Mouse (Mus musculus) limb, embryonic 11.5 days (tissue): ENCODE data around the gene Neu1. TPM values are rescaled to one million over a fixed set of nuclear protein-coding genes. Genes with fewer than 3 reads are reported as not detected.
A peak's percentile ranks its signal among the peaks of the same experiment; 100 is the strongest.

ENCODE experiments used
- ATAC-seq: fragments of 200-750 bp; cut with Nextera tagmentation; 2 replicates; pipeline ENCODE4 v1.8.0; 2017; ENCODE audit warnings: low read depth; ENCODE audit not compliant: insufficient number of reproducible peaks, low FRiP score, low TSS enrichment
- DNase-seq: peaks from one replicate; pipeline ENCODE4 v3.0.0-alpha.2; 2015; ENCODE audit warnings: low spot score
- H3K27ac ChIP-seq: fragments of 300-500 bp; sonication (generic); replicated peaks from 2 replicates; pipeline ENCODE4 v1.5.1; 2014; ENCODE audit warnings: low read depth, mild to moderate bottlenecking, low read length
- H3K27me3 ChIP-seq: fragments of 300-500 bp; sonication (generic); 2 replicates; pipeline ENCODE4 v1.6.1; 2014; ENCODE audit warnings: mild to moderate bottlenecking, low read length, mixed read lengths; ENCODE audit not compliant: control insufficient read depth, insufficient read depth
- H3K36me3 ChIP-seq: fragments of 300-500 bp; sonication (generic); 2 replicates; pipeline ENCODE4 v1.6.1; 2014; ENCODE audit warnings: mild to moderate bottlenecking, low read length, moderate library complexity, mixed read lengths; ENCODE audit not compliant: control insufficient read depth, insufficient read depth
- H3K4me1 ChIP-seq: fragments of 300-500 bp; sonication (generic); 2 replicates; pipeline ENCODE4 v1.6.1; 2014; ENCODE audit warnings: low read length, mixed read lengths; ENCODE audit not compliant: control insufficient read depth, insufficient read depth
- H3K4me2 ChIP-seq: fragments of 300-500 bp; sonication (generic); 2 replicates; pipeline ENCODE4 v1.6.1; 2014; ENCODE audit warnings: low read depth, mild to moderate bottlenecking, moderate library complexity; ENCODE audit not compliant: severe bottlenecking
- H3K4me3 ChIP-seq: fragments of 300-500 bp; sonication (generic); 2 replicates; pipeline ENCODE4 v1.5.1; 2014; ENCODE audit warnings: low read depth, low read length
- H3K9ac ChIP-seq: fragments of 300-500 bp; sonication (generic); 2 replicates; pipeline ENCODE4 v1.6.1; 2014; ENCODE audit warnings: mild to moderate bottlenecking, low read length
- H3K9me3 ChIP-seq: fragments of 300-500 bp; sonication (generic); 2 replicates; pipeline ENCODE4 v1.6.1; 2016; ENCODE audit warnings: low read length; ENCODE audit not compliant: control insufficient read depth
- WGBS: fragments of 180-500 bp; shearing (Covaris S2); extraction: QIAGEN DNeasy Blood & Tissue Kit; methylation state at CpG from one replicate; pipeline ENCODE4 v1.1.7; 2014; 5-methylcytosine and 5-hydroxymethylcytosine counted together
- polyA plus RNA-seq: library from polyadenylated mRNA; unstranded; fragments of >200 nt; fragmentation: Nextera tagmentation; extraction: Ambion mirVana; gene quantifications from 2 replicates; pipeline ENCODE4 v1.2.1, GENCODE M21; 2014

The Neu1 gene
- 10.3 and 12.8 TPM in 2 replicates for polyA plus RNA-seq

DNA sequence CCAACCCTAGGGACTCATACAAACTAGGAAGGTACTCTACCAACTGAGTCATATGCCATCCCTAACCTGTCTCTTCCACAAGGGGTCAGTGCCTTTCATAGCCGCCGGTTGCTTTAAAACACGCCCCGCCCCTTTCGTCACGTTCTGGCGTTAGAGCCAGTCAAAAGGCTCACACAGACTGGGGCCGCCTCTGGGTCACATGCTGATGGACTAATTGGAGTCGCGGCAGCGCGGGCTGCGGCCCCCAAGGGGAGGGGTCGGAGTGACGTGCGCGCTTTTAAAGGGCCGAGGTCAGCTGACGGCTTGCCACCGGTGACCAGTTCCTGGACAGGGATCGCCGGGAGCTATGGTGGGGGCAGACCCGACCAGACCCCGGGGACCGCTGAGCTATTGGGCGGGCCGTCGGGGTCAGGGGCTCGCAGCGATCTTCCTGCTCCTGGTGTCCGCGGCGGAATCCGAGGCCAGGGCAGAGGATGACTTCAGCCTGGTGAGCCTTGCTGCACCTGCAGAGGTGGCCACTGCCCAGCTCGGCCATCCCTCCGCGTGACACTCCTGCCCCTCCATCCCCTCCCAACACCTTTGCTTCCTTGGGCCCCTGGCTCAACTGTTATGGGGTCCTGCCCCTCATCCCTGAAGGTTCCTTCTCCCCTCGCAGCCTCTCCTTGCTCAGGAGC is at the start of gene Neu1:
Gene Neu1, plus strand, starts transcription at position 193 of the 674 bp plus-strand sequence.
- Histone ChIP-seq H3K27ac (no peak within 1 kb of the TSS), H3K4me1 (peaks cover 4% of the 10 kb centered on the region), H3K4me2 (peak within 1 kb of the TSS; percentile 98), H3K9ac (peak within 1 kb of the TSS; percentile 72), H3K36me3 (no peaks in the 10 kb centered on the region), H3K4me3 (peak within 1 kb of the TSS; percentile 76), H3K9me3 (no peaks in the 10 kb centered on the region), H3K27me3 (no peaks in the 10 kb centered on the region)
- peak; percentile 95 for ATAC-seq
- WGBS = under 1% methylated on average over 38 of the region's 38 CpGs
- DNase-seq = peak; percentile 97

DNA sequence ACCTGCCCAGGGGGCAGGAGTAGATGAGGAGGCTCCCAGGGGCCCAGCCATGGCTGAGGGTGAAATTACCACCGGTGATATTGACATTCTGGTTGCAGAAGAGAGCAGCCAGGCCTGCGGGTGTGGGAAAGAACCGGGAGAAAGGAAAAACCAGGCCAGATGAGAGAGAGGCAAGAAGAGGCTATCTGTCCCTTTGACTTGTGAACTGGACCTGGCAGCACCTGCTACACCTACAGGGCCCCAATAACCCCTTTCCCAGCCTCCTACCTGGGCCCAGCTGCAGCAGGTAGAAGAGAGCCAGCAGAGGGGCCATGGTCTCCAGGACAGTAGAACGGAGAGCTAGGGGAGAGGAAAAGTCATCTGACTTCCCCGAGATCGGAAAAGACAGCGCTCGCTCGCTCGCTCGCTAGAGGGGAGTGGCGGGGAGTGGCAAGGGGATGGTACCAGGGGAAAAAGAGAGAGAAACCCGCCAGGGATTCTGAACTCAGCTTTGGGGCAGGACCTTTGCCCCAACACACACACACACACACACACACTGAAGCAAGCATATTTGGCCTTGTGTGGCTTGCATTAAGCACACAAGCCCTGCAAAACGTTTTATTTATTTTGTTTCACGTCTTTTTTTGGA is 49.3 kb upstream of the Neu1 start, which contains the start of gene Gm20547:
Gene Gm20547, minus strand, starts transcription at position 360 of the 628 bp plus-strand sequence.
- no peaks in the 10 kb centered on the region for H3K4me1 ChIP-seq
- no peaks in the 10 kb centered on the region for H3K27me3 ChIP-seq
- H3K36me3 ChIP-seq = no peaks in the 10 kb centered on the region
- no peak for DNase-seq
- WGBS = 10% methylated on average over 15 of the region's 15 CpGs
- no peaks in the 10 kb centered on the region for H3K9me3 ChIP-seq
- no peak within 1 kb of the TSS for H3K9ac ChIP-seq
- H3K27ac ChIP-seq = no peak within 1 kb of the TSS
- H3K4me3 ChIP-seq = no peak within 1 kb of the TSS
- peak within 1 kb of the TSS; percentile 22; the same call in 1 of the 2 replicates for H3K4me2 ChIP-seq
- no peak for ATAC-seq

DNA sequence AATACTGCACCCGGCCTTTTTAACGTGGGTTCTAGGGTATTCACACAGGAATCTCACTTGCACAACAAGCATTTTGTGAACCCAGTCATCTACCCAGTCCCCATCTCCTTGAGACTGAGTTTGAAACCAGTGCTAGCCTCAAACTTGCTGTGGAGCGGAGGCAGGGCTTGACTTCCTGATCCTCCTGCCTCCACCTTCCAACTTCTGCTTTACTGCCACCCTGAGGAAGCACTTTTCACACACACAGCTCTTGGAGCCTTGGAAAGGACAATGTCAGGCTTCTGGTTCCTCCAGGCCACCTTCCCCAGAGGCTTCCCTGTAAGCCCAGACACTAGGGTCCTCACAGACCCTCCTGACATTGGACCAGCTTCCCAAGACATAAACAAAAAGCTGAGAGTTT is 47.7 kb upstream of the Neu1 start:
- Histone ChIP-seq H3K4me2 (no peak overlapping the region), H3K27ac (no peak overlapping the region), H3K36me3 (no peaks in the 10 kb centered on the region), H3K4me1 (no peaks in the 10 kb centered on the region), H3K9ac (no peak overlapping the region), H3K27me3 (no peaks in the 10 kb centered on the region), H3K4me3 (no peak overlapping the region), H3K9me3 (no peaks in the 10 kb centered on the region)
- 60% methylated on average over 3 of the region's 3 CpGs for WGBS
- DNase-seq (no peak), ATAC-seq (no peak)

DNA sequence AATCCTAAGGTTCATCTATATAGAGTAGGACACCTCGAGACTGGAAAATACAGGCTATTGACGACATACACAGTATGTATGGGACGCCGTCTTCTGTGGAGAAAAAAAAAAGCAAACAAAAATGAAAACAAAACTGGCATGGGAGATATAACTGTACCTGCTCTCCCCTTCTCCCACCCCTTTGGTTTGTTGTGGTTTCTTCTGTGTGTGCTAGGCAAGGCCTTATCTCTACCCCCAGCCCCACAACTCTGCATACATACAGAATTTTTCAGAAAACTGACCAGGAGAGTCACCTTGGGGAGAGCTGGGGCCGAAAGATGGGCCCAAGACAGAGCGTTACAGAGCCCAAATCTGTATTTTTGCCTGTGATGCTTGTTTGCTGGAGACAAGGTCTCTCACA is 46.3 kb upstream of the Neu1 start:
- H3K4me1 ChIP-seq = no peaks in the 10 kb centered on the region
- WGBS = 93% methylated on average over 6 of the region's 6 CpGs
- no peak for DNase-seq

DNA sequence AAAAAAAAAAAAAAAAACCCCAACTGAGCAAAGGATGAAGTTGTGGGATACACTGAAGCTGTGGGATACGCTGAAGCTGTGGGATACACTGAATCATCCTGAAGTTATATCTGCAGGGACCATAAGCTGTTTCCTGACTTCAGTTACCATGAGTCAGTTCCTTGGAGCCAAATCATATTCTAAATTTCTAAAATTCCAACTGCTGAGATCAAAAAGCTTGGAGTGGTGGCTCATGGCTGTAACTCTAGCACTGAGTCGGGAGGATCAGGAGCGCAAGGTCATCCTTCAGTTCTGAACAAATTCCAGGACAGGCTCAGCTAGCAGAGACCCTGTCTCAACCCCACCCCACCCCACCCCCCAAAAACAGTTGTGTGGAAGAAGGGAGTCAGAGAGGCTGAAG is 45.4 kb upstream of the Neu1 start:
- Histone ChIP-seq H3K4me3 (no peak overlapping the region), H3K27ac (no peak overlapping the region), H3K9ac (no peak overlapping the region), H3K4me1 (no peaks in the 10 kb centered on the region), H3K9me3 (no peaks in the 10 kb centered on the region), H3K27me3 (no peaks in the 10 kb centered on the region), H3K36me3 (no peaks in the 10 kb centered on the region), H3K4me2 (no peak overlapping the region)
- ATAC-seq = no peak
- WGBS = 79% methylated on average over 3 of the region's 3 CpGs
- no peak for DNase-seq

More for the DNA sequence above, 46.3 kb upstream of the Neu1 start:
- H3K9me3 ChIP-seq = no peaks in the 10 kb centered on the region
- no peak overlapping the region for H3K9ac ChIP-seq
- no peak for ATAC-seq
- no peak overlapping the region for H3K4me3 ChIP-seq
- no peaks in the 10 kb centered on the region for H3K36me3 ChIP-seq
- no peak overlapping the region for H3K27ac ChIP-seq
- H3K27me3 ChIP-seq = no peaks in the 10 kb centered on the region
- no peak overlapping the region for H3K4me2 ChIP-seq

DNA sequence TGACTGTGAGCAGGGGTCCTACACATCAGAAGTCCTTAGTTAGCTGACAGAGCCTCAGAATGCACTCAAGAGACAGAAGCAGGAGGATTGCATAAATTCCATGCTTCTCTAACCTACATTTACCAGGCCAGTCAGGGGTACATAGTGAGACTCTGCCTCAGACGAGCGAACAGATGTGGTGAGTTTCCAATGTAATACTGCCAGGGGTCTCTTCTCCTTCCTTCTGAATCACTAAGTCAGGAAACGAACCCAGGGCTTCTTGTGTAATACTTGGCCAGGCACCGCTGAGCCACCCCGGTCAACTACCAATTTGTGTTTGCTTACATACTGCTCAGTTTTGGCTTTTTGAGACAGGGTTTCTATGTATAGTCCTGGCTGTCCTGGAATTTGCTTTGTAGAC is 43.1 kb upstream of the Neu1 start:
- no peak overlapping the region for H3K27ac ChIP-seq
- H3K9ac ChIP-seq = no peak overlapping the region
- ATAC-seq (no peak), DNase-seq (no peak)
- no peaks in the 10 kb centered on the region for H3K27me3 ChIP-seq
- H3K36me3 ChIP-seq = no peaks in the 10 kb centered on the region
- 85% methylated on average over 5 of the region's 5 CpGs for WGBS
- H3K4me3 ChIP-seq = no peak overlapping the region
- H3K4me2 ChIP-seq = no peak overlapping the region
- no peaks in the 10 kb centered on the region for H3K4me1 ChIP-seq
- no peaks in the 10 kb centered on the region for H3K9me3 ChIP-seq

DNA sequence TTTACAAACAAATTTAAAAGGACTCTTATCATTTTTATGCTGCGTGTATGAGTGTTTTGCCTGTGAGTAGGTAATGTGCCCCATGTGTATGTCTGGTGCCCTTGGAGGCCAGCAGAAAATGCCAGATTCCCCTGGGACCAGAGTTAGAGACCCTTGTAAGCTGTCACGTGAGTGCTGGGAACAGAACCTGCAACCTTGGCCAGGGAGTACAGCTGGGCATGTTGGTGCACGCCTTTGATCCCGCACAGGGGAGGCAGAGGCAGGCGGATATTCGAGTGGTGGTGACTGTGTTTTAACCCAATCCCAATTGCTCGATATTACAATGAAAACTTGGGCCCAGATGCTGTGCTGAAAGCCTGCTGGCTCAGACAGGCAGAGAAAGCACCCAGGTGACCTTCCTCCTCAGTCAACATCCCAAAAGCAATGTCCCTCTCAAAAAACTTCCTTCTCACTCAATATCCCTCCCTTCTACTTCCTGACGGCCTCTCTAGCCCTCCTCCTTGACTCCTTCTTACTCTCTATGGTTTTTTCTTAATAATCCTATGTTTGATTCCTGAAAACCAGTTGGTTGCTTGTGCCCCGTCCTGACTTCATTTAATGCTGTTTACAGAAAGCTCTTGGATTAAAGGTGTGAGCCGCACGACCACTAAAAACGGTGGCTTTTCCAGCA is 40.8 kb upstream of the Neu1 start:
- Histone ChIP-seq H3K4me3 (no peak overlapping the region), H3K4me2 (no peak overlapping the region), H3K36me3 (no peaks in the 10 kb centered on the region), H3K9ac (no peak overlapping the region), H3K9me3 (no peaks in the 10 kb centered on the region), H3K27ac (no peak overlapping the region), H3K27me3 (no peaks in the 10 kb centered on the region), H3K4me1 (peaks cover 7% of the 10 kb centered on the region; the same call in 1 of the 2 replicates)
- DNase-seq (no peak), ATAC-seq (no peak)
- WGBS = 86% methylated on average over 12 of the region's 12 CpGs

DNA sequence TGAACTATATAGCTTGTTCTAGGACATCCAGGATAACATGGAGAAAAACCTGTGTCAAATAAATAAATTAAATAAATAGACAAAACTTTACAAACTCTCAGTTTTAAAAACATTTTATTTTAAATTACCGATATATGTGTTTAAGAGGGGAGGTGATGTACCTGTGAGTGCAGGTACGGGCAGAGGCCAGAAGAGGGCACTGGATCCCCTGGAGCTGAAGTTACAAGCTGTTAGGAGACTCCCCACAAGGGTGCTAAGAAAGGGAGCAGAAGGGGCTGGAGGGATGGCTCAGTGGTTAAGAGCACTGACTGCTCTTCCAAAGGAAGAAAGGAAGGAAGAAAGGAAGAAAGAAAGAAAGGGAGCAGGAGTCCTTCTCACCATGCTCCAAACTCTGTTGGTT is 39.7 kb upstream of the Neu1 start:
- no peak overlapping the region for H3K27ac ChIP-seq
- no peak overlapping the region for H3K4me3 ChIP-seq
- peaks cover 7% of the 10 kb centered on the region; the same call in 1 of the 2 replicates for H3K4me1 ChIP-seq
- ATAC-seq (no peak), DNase-seq (no peak)
- H3K27me3 ChIP-seq = no peaks in the 10 kb centered on the region
- no peak overlapping the region for H3K4me2 ChIP-seq
- peaks cover 7% of the 10 kb centered on the region for H3K36me3 ChIP-seq
- WGBS = 88% methylated on average over 2 of the region's 2 CpGs
- H3K9ac ChIP-seq = no peak overlapping the region
- no peaks in the 10 kb centered on the region for H3K9me3 ChIP-seq
